Mouse (Mus musculus) myocyte (in vitro differentiated cells): ENCODE results near the gene Polr3gl. TPM values are rescaled to one million over a fixed set of nuclear protein-coding genes. Genes with fewer than 3 reads are reported as not detected.
"Not testable (repeated sequence)": the region's sequence is repeated elsewhere in the genome, so short reads cannot be mapped to it uniquely, and the experiment has no call there.

Source experiments
- H3K27me3 ChIP-seq: one replicate; pipeline ENCODE4 v1.6.1; 2011; ENCODE audit not compliant: control insufficient read depth, insufficient read depth, insufficient read length
- H3K36me3 ChIP-seq: one replicate; pipeline ENCODE4 v1.6.1; 2011; ENCODE audit not compliant: control insufficient read depth, insufficient read depth
- H3K4me2 ChIP-seq: one replicate; pipeline ENCODE4 v1.6.1; 2011; ENCODE audit warnings: low read depth, control low read depth
- H3K4me3 ChIP-seq: one replicate; pipeline ENCODE4 v1.5.1; 2011; ENCODE audit warnings: mild to moderate bottlenecking, control low read depth, moderate library complexity
- H3K79me2 ChIP-seq: one replicate; pipeline ENCODE4 v1.6.1; 2011; ENCODE audit not compliant: control insufficient read depth, insufficient read depth
- H3ac ChIP-seq: one replicate; pipeline ENCODE4 v1.6.1; 2011; ENCODE audit not compliant: control insufficient read depth, insufficient read length
- CEBPB ChIP-seq: IDR thresholded peaks from 2 replicates; pipeline ENCODE4 v1.6.1; 2011; ENCODE audit warnings: mild to moderate bottlenecking, moderate library complexity; ENCODE audit not compliant: poor library complexity, insufficient read depth, severe bottlenecking
- E2F4 ChIP-seq: IDR thresholded peaks from one replicate; pipeline ENCODE4 v1.6.1; 2011; ENCODE audit warnings: mild to moderate bottlenecking, control low read depth, moderate library complexity; ENCODE audit not compliant: insufficient read depth
- MAX ChIP-seq: IDR thresholded peaks from one replicate; pipeline ENCODE4 v1.6.1; 2011; ENCODE audit warnings: low read depth, mild to moderate bottlenecking, control low read depth
- MYOD1 ChIP-seq, 3 experiments: IDR thresholded peaks; one replicate each; pipeline ENCODE4 v1.6.1; 2011; ENCODE audit warnings: control low read depth in 2 of 3, low read depth in 2 of 3, mild to moderate bottlenecking in 2 of 3, moderate library complexity in 1 of 3; ENCODE audit not compliant: insufficient read length in 2 of 3, control insufficient read depth in 1 of 3
- MYOG ChIP-seq, 3 experiments: IDR thresholded peaks; one replicate each; pipeline ENCODE4 v1.6.1; 2011; ENCODE audit warnings: control low read depth in 2 of 3, low read depth in 2 of 3, mild to moderate bottlenecking in 2 of 3; ENCODE audit not compliant: insufficient read length in 2 of 3, control insufficient read depth in 1 of 3, insufficient read depth in 1 of 3
- POLR2A ChIP-seq: IDR thresholded peaks from one replicate; pipeline ENCODE4 v1.6.1; 2011; ENCODE audit warnings: low read depth, mild to moderate bottlenecking, control low read depth, moderate library complexity; ENCODE audit not compliant: insufficient read length
- POLR2AphosphoS2 ChIP-seq: IDR thresholded peaks from one replicate; pipeline ENCODE4 v1.6.1; 2011; ENCODE audit warnings: low read depth, control low read depth; ENCODE audit not compliant: insufficient read length
- REST ChIP-seq: IDR thresholded peaks from one replicate; pipeline ENCODE4 v1.6.1; 2011; ENCODE audit warnings: mild to moderate bottlenecking, control low read depth, moderate library complexity; ENCODE audit not compliant: insufficient read depth, insufficient read length
- SRF ChIP-seq: IDR thresholded peaks from one replicate; pipeline ENCODE4 v1.6.1; 2011; ENCODE audit warnings: low read depth; ENCODE audit not compliant: control insufficient read depth, insufficient read length
- TCF12 ChIP-seq: IDR thresholded peaks from one replicate; pipeline ENCODE4 v1.6.1; 2011; ENCODE audit warnings: mild to moderate bottlenecking, control low read depth; ENCODE audit not compliant: poor library complexity, insufficient read depth, severe bottlenecking
- TCF3 ChIP-seq: IDR thresholded peaks from one replicate; pipeline ENCODE4 v1.6.1; 2011; ENCODE audit warnings: low read depth, control low read depth; ENCODE audit not compliant: insufficient read length
- USF1 ChIP-seq: IDR thresholded peaks from one replicate; pipeline ENCODE4 v1.6.1; 2011; ENCODE audit warnings: low read depth, mild to moderate bottlenecking, control low read depth, moderate library complexity
- polyA plus RNA-seq: library from polyadenylated mRNA; unstranded; fragments of >200 nt; fragmentation: generic; extraction: Trizol; gene quantifications from one replicate; pipeline ENCODE4 v1.2.1, GENCODE M21; 2012; ENCODE audit warnings: missing spikeins

Gene Polr3gl
- polyA plus RNA-seq, 1 experiment, result 22.7 TPM

- no peaks in the 10 kb centered on the region for H3K79me2 ChIP-seq
- H3K36me3 ChIP-seq, result peaks cover 24% of the 10 kb centered on the region
- H3K4me3 ChIP-seq, result no peak overlapping the region
- H3K27me3 ChIP-seq, result no peaks in the 10 kb centered on the region
- no peak overlapping the region for H3K4me2 ChIP-seq
- TF ChIP-seq REST (no peak), MAX (no peak), E2F4 (no peak), CEBPB (no peak), POLR2A (no peak), MYOD1 (IDR thresholded peaks at IDR 0.05; ENCODE audit: control insufficient read depth in 1 of 3, insufficient read length in 2 of 3, low read depth in 2 of 3) (no peak), SRF (no peak), USF1 (no peak), TCF3 (no peak), POLR2AphosphoS2 (no peak), MYOG (IDR thresholded peaks at IDR 0.05; ENCODE audit: control insufficient read depth in 1 of 3, insufficient read depth in 1 of 3, insufficient read length in 2 of 3, low read depth in 2 of 3) (no peak)
- H3ac ChIP-seq, result no peak overlapping the region
Observed at GRCm38 (mm10) chr3:96623201-96623600, 29.2 kb upstream of the Polr3gl start.

- H3K4me3 ChIP-seq, result no peak overlapping the region
- TF ChIP-seq USF1, result no peak
- TF ChIP-seq TCF3, result no peak
- no peak overlapping the region for H3K4me2 ChIP-seq
- no peak overlapping the region for H3ac ChIP-seq
- no peaks in the 10 kb centered on the region for H3K79me2 ChIP-seq
- H3K27me3 ChIP-seq, result no peaks in the 10 kb centered on the region
- H3K36me3 ChIP-seq, result peaks cover 16% of the 10 kb centered on the region
Observed at GRCm38 (mm10) chr3:96617941-96618340, 24.0 kb upstream of the Polr3gl start.

DNA sequence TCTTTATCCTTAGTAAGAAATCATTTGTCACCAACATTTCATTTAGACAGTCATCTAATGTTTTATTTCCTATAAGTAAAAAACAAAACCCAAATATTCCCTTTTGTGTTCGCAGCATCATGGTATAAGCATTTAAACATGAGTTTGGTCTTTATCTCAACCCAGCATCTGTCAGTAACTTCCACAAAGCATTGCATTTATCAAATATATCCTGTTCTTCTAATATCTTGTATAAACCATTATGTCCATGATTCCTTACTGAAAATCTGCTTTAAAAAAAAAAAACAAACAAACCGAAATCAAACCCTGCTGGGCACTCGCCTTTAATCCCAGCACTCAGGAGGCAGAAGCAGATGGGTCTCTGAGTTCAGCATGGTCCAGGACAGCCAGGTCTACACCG, 12.6 kb upstream of the Polr3gl start:
- peaks cover 76% of the 10 kb centered on the region for H3K79me2 ChIP-seq
- H3K27me3 ChIP-seq, result no peaks in the 10 kb centered on the region
- H3ac ChIP-seq, result no peak overlapping the region
- peaks cover 17% of the 10 kb centered on the region for H3K36me3 ChIP-seq
- no peak overlapping the region for H3K4me3 ChIP-seq
- no peak overlapping the region for H3K4me2 ChIP-seq
- TF ChIP-seq TCF12 (no peak), MYOD1 (IDR thresholded peaks at IDR 0.05; ENCODE audit: control insufficient read depth in 1 of 3, insufficient read length in 2 of 3, low read depth in 2 of 3) (no peak), REST (no peak), MAX (no peak), SRF (no peak), USF1 (no peak), TCF3 (no peak), POLR2A (no peak), CEBPB (no peak)

DNA sequence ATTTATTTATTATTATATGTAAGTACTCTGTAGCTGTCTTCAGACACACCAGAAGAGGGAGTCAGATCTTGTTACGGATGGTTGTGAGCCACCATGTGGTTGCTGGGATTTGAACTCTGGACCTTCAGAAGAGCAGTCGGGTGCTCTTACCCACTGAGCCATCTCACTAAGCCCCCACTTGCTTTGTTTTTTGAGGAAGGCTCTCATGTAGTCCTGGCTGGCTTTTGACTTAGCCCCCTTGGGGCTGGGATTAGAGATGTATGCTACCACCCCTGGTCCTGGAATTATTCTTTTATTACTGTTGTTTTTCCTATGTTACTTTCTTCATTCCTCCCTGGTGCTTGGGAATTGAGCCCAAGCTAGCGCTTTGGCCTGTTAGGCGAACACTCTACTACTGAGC, 12.0 kb upstream of the Polr3gl start:
- not testable (repeated sequence) for H3ac ChIP-seq, H3K4me3 ChIP-seq, H3K27me3 ChIP-seq, H3K4me2 ChIP-seq
- Histone ChIP-seq H3K36me3 (peaks cover 17% of the 10 kb centered on the region), H3K79me2 (peaks cover 77% of the 10 kb centered on the region)

GRCm38 (mm10) chr3:96603311-96603710, 9.3 kb upstream of the Polr3gl start:
- Histone ChIP-seq H3K4me2 (peak overlapping the region; percentile 98), H3K79me2 (peaks cover 61% of the 10 kb centered on the region), H3K4me3 (no peak overlapping the region), H3K27me3 (no peaks in the 10 kb centered on the region), H3ac (no peak overlapping the region), H3K36me3 (peaks cover 17% of the 10 kb centered on the region)
- TF ChIP-seq E2F4, result no peak
- TF ChIP-seq MYOD1 (IDR thresholded peaks at IDR 0.05; ENCODE audit: control insufficient read depth in 1 of 3, insufficient read length in 2 of 3, low read depth in 2 of 3), result no peak

- peak overlapping the region; percentile 98 for H3K4me2 ChIP-seq
- peaks cover 16% of the 10 kb centered on the region for H3K36me3 ChIP-seq
- peaks cover 56% of the 10 kb centered on the region for H3K79me2 ChIP-seq
- H3ac ChIP-seq, result no peak overlapping the region
- peak overlapping the region; percentile 48 for H3K4me3 ChIP-seq
- no peaks in the 10 kb centered on the region for H3K27me3 ChIP-seq
- TF ChIP-seq TCF12 (no peak), MYOG (IDR thresholded peaks at IDR 0.05; ENCODE audit: control insufficient read depth in 1 of 3, insufficient read depth in 1 of 3, insufficient read length in 2 of 3, low read depth in 2 of 3) (no peak), MAX (no peak), POLR2A (no peak), MYOD1 (IDR thresholded peaks at IDR 0.05; ENCODE audit: control insufficient read depth in 1 of 3, insufficient read length in 2 of 3, low read depth in 2 of 3) (no peak), USF1 (no peak), REST (no peak), CEBPB (no peak), TCF3 (no peak)
Observed at GRCm38 (mm10) chr3:96602704-96603084, 8.7 kb upstream of the Polr3gl start.
